Mouse (Mus musculus) neural tube, embryonic 14.5 days (tissue): ENCODE measurements around the gene Ifitm2. TPM values are rescaled to one million over a fixed set of nuclear protein-coding genes. Genes with fewer than 3 reads are reported as not detected.
"Not testable (repeated sequence)": the region's sequence is repeated elsewhere in the genome, so short reads cannot be mapped to it uniquely, and the experiment has no call there.

Experiments
- ATAC-seq: fragments of 200-750 bp; cut with Nextera tagmentation; 2 replicates; pipeline ENCODE4 v1.8.0; 2017; ENCODE audit warnings: low read depth, mild to moderate bottlenecking, moderate TSS enrichment, moderate library complexity
- H3K27ac ChIP-seq: fragments of 300-500 bp; sonication (generic); 2 replicates; pipeline ENCODE4 v1.5.1; 2014; ENCODE audit warnings: low read depth, mild to moderate bottlenecking, control low read depth, low read length, moderate library complexity, mixed read lengths
- H3K27me3 ChIP-seq: fragments of 300-500 bp; sonication (generic); 2 replicates; pipeline ENCODE4 v1.6.1; 2014; ENCODE audit warnings: low read length; ENCODE audit not compliant: control insufficient read depth, insufficient read depth
- H3K36me3 ChIP-seq: fragments of 300-500 bp; sonication (generic); 2 replicates; pipeline ENCODE4 v1.6.1; 2014; ENCODE audit warnings: low read length, mixed read lengths; ENCODE audit not compliant: control insufficient read depth, insufficient read depth
- H3K4me1 ChIP-seq: fragments of 300-500 bp; sonication (generic); 2 replicates; pipeline ENCODE4 v1.6.1; 2014; ENCODE audit warnings: low read length; ENCODE audit not compliant: control insufficient read depth, insufficient read depth
- H3K4me2 ChIP-seq: fragments of 300-500 bp; sonication (generic); 2 replicates; pipeline ENCODE4 v1.6.1; 2014; ENCODE audit warnings: mild to moderate bottlenecking, low read depth, low read length, control low read depth
- H3K4me3 ChIP-seq: fragments of 300-500 bp; sonication (generic); 2 replicates; pipeline ENCODE4 v1.5.1; 2014; ENCODE audit warnings: low read depth, low read length, control low read depth, mixed read lengths
- H3K9ac ChIP-seq: fragments of 300-500 bp; sonication (generic); replicated peaks from 2 replicates; pipeline ENCODE4 v1.6.1; 2014; ENCODE audit warnings: low read depth, mild to moderate bottlenecking, control low read depth, low read length, mixed read lengths
- H3K9me3 ChIP-seq: fragments of 300-500 bp; sonication (generic); 2 replicates; pipeline ENCODE4 v1.6.1; 2016; ENCODE audit warnings: low read length; ENCODE audit not compliant: control insufficient read depth
- WGBS: fragments of 180-500 bp; shearing (Covaris S2); extraction: QIAGEN DNeasy Blood & Tissue Kit; methylation state at CpG from one replicate; pipeline ENCODE4 v1.1.7; 2014; 5-methylcytosine and 5-hydroxymethylcytosine counted together
- polyA plus RNA-seq: library from polyadenylated mRNA; unstranded; fragments of >200 nt; fragmentation: Nextera tagmentation; extraction: Ambion mirVana; gene quantifications from 2 replicates; pipeline ENCODE4 v1.2.1, GENCODE M21; 2014

The Ifitm2 gene
- polyA plus RNA-seq, 1 experiment from 2014 or later: 103 TPM

DNA sequence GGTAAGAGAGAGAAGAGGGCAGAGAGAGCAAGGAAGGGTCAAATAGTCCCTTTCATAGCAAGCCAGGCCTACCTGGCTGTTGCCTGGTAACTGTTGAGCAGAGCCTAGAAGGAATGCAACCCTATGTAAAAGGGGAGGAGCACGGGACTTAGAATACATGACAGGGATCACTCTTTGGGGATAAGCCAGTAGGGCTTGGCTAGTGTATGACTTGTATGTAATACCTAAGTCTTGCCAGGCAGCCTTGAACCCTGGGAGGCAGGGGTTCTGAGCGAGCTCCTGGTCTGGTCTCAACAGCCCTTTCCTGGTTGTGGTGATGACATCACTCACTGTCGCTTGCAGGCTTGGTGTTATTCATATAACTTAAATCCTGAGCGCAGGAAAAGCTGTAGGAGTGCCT lies 33.2 kb upstream of the Ifitm2 start:
- Histone ChIP-seq H3K27me3 (no peaks in the 10 kb centered on the region), H3K36me3 (no peaks in the 10 kb centered on the region), H3K4me1 (no peaks in the 10 kb centered on the region), H3K4me3 (no peak overlapping the region), H3K9ac (no peak overlapping the region), H3K4me2 (no peak overlapping the region), H3K9me3 (no peaks in the 10 kb centered on the region), H3K27ac (no peak overlapping the region)
- ATAC-seq: no peak
- WGBS: 73% methylated on average over 4 of the region's 4 CpGs

DNA sequence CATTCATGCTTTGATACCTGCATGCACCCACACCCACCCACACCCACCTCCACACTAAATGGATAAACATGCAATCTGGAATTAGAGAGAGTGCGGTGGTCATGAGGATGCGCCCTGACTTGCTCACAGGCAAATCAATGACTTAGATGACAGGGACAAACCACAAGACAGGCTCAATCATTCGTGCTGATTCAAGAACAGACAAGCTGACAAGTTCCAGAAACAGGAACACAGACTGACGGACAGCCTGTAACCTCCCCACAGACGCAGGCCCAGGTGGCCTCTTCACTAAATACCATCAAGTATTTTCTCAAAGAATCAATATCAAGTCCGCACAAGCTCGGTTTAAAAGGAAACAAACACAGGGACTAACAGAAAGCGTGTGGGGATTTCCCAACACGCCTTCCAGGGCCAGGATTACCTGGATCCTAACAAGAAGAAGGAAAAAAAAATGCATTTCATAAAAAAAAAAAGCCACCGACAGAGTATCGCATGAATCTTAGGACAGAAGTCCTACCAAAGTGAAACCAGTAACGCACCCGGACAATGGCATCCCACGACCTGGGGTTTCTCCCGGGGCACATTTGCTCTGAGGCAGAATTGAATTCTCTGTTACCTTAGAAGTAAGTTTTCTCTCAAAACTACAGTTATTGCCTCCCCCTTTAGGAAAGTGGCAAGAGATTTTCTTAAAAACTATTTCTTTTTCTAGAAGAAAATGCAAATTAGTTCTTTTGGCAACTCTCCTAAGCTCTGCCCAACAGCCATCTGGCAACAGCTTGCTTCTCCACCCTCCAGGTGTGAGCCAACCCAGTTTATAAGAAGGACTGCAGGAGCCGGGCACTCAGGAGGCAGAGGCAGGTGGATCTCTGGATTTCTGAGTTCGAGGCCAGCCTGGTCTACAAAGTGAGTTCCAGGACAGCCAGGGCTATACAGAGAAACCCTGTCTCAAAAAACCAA lies 31.7 kb upstream of the Ifitm2 start:
- no peak for ATAC-seq
- Histone ChIP-seq H3K4me1 (no peaks in the 10 kb centered on the region), H3K27ac (no peak overlapping the region), H3K9me3 (no peaks in the 10 kb centered on the region), H3K27me3 (no peaks in the 10 kb centered on the region), H3K4me3 (no peak overlapping the region), H3K9ac (no peak overlapping the region), H3K4me2 (no peak overlapping the region), H3K36me3 (no peaks in the 10 kb centered on the region)
- 90% methylated on average over 17 of the region's 17 CpGs for WGBS

DNA sequence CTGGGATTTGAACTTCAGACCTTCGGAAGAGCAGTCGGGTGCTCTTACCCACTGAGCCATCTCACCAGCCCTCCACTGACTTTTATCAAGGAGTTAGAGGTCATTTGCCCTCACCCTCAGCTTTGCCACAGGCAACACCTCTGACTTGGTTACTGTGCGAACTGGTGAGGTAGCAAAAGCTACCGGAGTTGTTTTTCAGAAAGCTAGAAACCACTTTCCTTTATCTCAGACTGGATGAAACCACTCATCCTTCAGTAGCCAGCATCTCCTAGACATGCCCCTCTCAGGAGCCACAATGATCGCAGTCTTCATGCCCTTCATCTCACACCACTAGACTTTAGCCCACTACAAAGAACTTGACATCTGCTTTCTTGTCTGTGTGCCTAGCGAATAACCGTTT lies 27.2 kb upstream of the Ifitm2 start:
- 95% methylated on average over 7 of the region's 7 CpGs for WGBS
- no peaks in the 10 kb centered on the region for H3K27me3 ChIP-seq
- no peaks in the 10 kb centered on the region for H3K4me1 ChIP-seq
- H3K36me3 ChIP-seq: no peaks in the 10 kb centered on the region
- no peak overlapping the region for H3K9ac ChIP-seq
- no peaks in the 10 kb centered on the region for H3K9me3 ChIP-seq
- H3K4me3 ChIP-seq: no peak overlapping the region
- ATAC-seq: no peak
- H3K27ac ChIP-seq: no peak overlapping the region
- H3K4me2 ChIP-seq: no peak overlapping the region

DNA sequence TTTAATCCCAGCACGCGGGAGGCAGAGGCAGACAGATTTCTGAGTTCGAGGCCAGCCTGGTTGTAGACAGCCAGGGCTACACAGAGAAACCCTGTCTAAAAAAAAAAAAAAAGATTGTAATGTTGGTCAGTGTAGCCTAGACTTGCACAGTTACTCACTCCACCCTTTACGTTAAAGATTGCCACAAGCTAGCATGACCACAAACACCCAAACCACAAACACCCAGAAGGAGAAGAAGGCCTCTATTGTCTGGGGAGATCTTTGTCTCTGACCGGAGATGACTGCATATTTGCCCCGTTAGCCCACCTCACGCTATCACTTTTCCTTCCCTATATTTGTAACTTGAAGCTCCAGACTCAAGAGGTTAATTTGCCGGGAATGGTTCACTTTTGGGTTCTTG lies 25.9 kb upstream of the Ifitm2 start:
- Histone ChIP-seq H3K4me3 (no peak overlapping the region), H3K9me3 (no peaks in the 10 kb centered on the region), H3K4me2 (no peak overlapping the region), H3K27me3 (no peaks in the 10 kb centered on the region), H3K9ac (no peak overlapping the region), H3K36me3 (no peaks in the 10 kb centered on the region), H3K4me1 (no peaks in the 10 kb centered on the region), H3K27ac (no peak overlapping the region)
- WGBS: 94% methylated on average over 8 of the region's 8 CpGs
- ATAC-seq: no peak

DNA sequence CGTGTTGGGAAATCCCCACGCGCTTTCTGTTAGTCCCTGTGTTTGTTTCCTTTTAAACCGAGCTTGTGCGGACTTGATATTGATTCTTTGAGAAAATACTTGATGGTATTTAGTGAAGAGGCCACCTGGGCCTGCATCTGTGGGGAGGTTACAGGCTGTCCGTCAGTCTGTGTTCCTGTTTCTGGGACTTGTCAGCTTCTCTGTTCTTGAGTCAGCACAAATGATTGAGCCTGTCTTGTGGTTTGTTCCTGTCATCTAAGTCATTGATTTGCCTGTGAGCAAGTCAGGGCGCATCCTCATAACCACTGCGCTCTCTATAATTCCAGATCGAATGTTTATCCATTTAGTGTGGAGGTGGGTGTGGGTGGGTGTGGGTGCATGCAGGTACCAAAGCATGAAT lies 20.9 kb upstream of the Ifitm2 start:
- not testable (repeated sequence) for ATAC-seq, H3K9ac ChIP-seq, H3K4me1 ChIP-seq, H3K4me2 ChIP-seq, H3K27me3 ChIP-seq, H3K9me3 ChIP-seq, H3K27ac ChIP-seq, H3K36me3 ChIP-seq, H3K4me3 ChIP-seq
- WGBS: 90% methylated on average over 9 of the region's 9 CpGs

DNA sequence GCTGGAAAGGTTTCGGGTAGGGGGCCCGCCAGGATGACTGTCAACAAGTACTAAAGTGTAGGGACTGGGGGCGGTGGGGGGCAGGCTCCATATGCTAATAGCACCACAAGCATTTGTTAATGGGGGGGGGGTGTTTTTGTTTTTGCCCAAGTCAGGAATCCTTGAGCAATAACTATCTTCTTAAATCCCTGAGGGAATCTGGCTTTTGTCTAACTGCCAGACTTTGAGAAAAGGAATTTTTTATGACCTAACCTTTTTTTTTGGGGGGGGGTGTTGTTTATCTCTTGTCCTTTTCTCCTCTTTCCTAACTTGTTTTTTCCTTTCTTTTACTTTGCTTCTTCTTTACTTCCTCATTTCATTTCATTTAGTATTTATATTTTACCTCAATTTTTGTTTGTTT lies 19.7 kb upstream of the Ifitm2 start:
- 24% methylated on average over 3 of the region's 3 CpGs for WGBS
- H3K27me3 ChIP-seq: no peaks in the 10 kb centered on the region
- H3K9ac ChIP-seq: no peak overlapping the region
- H3K4me2 ChIP-seq: no peak overlapping the region
- ATAC-seq: no peak
- no peaks in the 10 kb centered on the region for H3K36me3 ChIP-seq
- H3K27ac ChIP-seq: no peak overlapping the region
- H3K4me1 ChIP-seq: no peaks in the 10 kb centered on the region
- no peak overlapping the region for H3K4me3 ChIP-seq
- H3K9me3 ChIP-seq: no peaks in the 10 kb centered on the region

DNA sequence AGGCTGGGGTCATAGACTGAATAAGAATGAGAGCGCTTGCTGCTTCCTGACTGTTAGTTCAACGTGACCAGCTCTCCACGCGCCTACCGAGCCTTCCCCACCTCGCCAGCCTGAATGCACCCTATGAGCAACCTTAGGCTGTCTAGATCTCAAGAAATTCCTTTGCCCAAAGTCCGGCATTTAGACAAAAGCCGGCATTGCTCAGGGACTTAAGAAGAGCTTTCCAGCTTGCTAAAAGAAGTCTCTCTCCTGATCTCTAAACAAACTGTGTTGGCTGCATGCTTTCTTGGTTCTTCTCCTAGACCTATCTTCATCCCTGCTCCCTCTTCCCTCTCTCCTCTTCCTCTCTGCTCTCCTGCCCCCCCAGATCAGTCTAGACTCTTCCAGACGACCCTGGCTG lies 19.2 kb upstream of the Ifitm2 start:
- ATAC-seq: no peak
- Histone ChIP-seq H3K9ac (no peak overlapping the region), H3K4me3 (no peak overlapping the region), H3K27ac (no peak overlapping the region), H3K9me3 (no peaks in the 10 kb centered on the region), H3K36me3 (no peaks in the 10 kb centered on the region), H3K27me3 (no peaks in the 10 kb centered on the region), H3K4me1 (no peaks in the 10 kb centered on the region), H3K4me2 (no peak overlapping the region)
- WGBS: 21% methylated on average over 9 of the region's 9 CpGs

DNA sequence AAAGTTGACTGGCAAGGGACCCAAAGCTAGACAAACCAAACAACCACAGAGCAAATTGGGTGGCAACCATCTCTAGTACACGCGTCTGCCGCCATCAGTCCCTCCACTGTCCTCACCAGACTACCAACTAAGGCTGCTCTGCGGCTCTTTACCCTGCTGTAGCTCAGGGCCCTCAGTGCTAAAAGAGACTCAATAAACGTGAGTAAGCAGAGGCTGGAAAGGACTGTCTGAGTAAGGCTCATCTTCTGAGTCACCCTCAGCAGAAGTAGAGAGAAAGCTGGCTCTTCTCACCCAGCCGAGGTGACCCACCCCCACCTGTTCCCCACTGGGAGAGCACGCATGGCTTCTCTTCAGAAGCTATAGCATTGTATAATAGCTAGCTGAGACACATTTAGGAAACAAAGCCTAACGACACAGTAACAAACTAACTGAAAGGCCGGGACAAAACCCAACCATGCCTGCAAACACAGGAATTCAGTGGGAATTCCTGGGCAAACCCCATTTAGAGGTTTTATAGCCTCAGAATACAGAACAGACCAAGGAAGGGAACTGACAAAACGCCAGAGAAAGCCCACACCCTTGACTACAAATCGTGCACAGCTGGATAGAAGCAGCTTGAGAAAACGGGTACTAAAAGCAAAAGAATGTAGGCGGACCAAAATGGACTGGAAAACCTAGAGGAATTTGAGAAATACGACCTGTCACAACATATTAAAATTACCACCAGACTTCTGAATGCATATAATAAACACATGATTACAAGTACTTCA lies 17.8 kb upstream of the Ifitm2 start:
- Histone ChIP-seq H3K4me1 (no peaks in the 10 kb centered on the region), H3K27ac (no peak overlapping the region), H3K4me2 (no peak overlapping the region), H3K9me3 (no peaks in the 10 kb centered on the region), H3K36me3 (no peaks in the 10 kb centered on the region), H3K9ac (no peak overlapping the region), H3K4me3 (no peak overlapping the region), H3K27me3 (no peaks in the 10 kb centered on the region)
- no peak for ATAC-seq
- 9% methylated on average over 14 of the region's 14 CpGs for WGBS

DNA sequence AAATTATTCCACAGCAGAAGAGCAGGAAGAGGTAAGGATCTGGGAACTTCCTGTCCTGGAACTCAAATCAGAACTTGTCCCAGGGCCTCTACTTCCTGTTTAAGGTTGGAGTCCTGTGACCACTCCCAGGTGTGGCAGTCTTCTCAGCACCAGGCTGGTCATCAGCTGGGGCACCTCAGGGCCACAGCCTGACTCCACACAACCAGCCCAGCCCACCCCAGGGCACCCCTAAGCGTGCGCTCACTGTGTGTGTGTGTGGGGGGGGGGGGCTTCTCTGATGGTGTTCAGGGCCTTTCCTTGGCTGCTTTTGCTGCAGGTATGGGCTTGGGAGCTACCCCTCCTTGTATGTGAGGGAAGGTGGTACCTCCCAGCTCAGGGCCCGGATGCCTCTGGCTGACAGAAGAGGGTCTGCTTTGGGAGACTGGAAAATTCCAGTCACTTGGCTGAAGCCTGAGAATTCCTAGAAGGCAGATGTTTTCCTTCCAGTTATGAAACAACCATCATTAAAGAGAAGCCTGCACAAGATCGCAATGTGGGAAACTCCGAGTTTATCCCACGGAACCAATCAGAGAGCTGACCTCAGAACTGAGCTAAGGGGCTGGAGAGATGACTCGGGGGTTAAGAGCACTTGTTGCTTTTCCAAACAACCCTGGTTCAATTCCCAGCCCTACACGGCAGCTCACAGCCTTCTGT lies 15.8 kb upstream of the Ifitm2 start:
- Histone ChIP-seq H3K4me3 (no peak overlapping the region), H3K27ac (no peak overlapping the region), H3K4me2 (no peak overlapping the region), H3K27me3 (no peaks in the 10 kb centered on the region), H3K9ac (no peak overlapping the region), H3K9me3 (no peaks in the 10 kb centered on the region), H3K36me3 (no peaks in the 10 kb centered on the region), H3K4me1 (no peaks in the 10 kb centered on the region)
- WGBS: 83% methylated on average over 8 of the region's 8 CpGs
- ATAC-seq: no peak
